Mouse (Mus musculus) liver, embryonic 14.5 days (tissue): Measurements from ENCODE around the gene Ceacam20. TPM values are rescaled to one million over a fixed set of nuclear protein-coding genes. Genes with fewer than 3 reads are reported as not detected.

Source experiments
- ATAC-seq: fragments of 200-750 bp; cut with Nextera tagmentation; 2 replicates; pipeline ENCODE4 v1.8.0; 2017; ENCODE audit warnings: moderate number of reproducible peaks, mild to moderate bottlenecking, moderate library complexity; ENCODE audit not compliant: insufficient read depth
- DNase-seq, 3 experiments: peaks; one replicate each; pipeline ENCODE4 v3.0.0-alpha.2; 2012 to 2013; ENCODE audit warnings: low read depth in 3 of 3, low spot score in 3 of 3
- H3K27ac ChIP-seq: fragments of 300-500 bp; sonication (generic); 2 replicates; pipeline ENCODE4 v1.5.1; 2014; ENCODE audit warnings: moderate library complexity, mild to moderate bottlenecking, control low read depth, inconsistent platforms
- H3K27me3 ChIP-seq: fragments of 300-500 bp; sonication (generic); 2 replicates; pipeline ENCODE4 v1.6.1; 2014; ENCODE audit warnings: mild to moderate bottlenecking, low read length, moderate library complexity; ENCODE audit not compliant: control insufficient read depth, insufficient read depth
- H3K36me3 ChIP-seq: fragments of 300-500 bp; sonication (generic); replicated peaks from 2 replicates; pipeline ENCODE4 v1.6.1; 2014; ENCODE audit warnings: low read depth; ENCODE audit not compliant: control insufficient read depth, insufficient read depth
- H3K4me1 ChIP-seq, 2 experiments: fragments of 200-500 bp in 1 of 2; fragments of 300-500 bp in 1 of 2; sonication (generic) in 1 of 2; replicated peaks; 2 replicates each; pipeline ENCODE4 v1.6.1; 2012 to 2014; ENCODE audit warnings: antibody characterized with exemption in 1 of 2, inconsistent platforms in 1 of 2, low read length in 1 of 2; ENCODE audit not compliant: control insufficient read depth in 2 of 2, insufficient read depth in 2 of 2
- H3K4me2 ChIP-seq: fragments of 300-500 bp; sonication (generic); 2 replicates; pipeline ENCODE4 v1.6.1; 2014; ENCODE audit warnings: low read depth, mild to moderate bottlenecking, control low read depth, moderate library complexity
- H3K4me3 ChIP-seq, 2 experiments: fragments of 200-500 bp in 1 of 2; fragments of 300-500 bp in 1 of 2; sonication (generic) in 1 of 2; 2 replicates each; pipeline ENCODE4 v1.5.1; 2012 to 2014; ENCODE audit warnings: low read depth in 2 of 2, low read length in 2 of 2, mild to moderate bottlenecking in 2 of 2, control low read depth in 1 of 2, inconsistent platforms in 1 of 2, moderate library complexity in 1 of 2; ENCODE audit not compliant: insufficient read depth in 1 of 2
- H3K9ac ChIP-seq: fragments of 300-500 bp; sonication (generic); replicated peaks from 2 replicates; pipeline ENCODE4 v1.6.1; 2014; ENCODE audit warnings: mild to moderate bottlenecking, control low read depth, moderate library complexity
- H3K9me3 ChIP-seq: fragments of 300-500 bp; sonication (generic); 2 replicates; pipeline ENCODE4 v1.6.1; 2016; ENCODE audit warnings: low read length, mixed read lengths; ENCODE audit not compliant: control insufficient read depth
- CTCF ChIP-seq: IDR thresholded peaks from 2 replicates; pipeline ENCODE4 v1.5.1; 2016; ENCODE audit warnings: antibody characterized with exemption, low read depth, control low read depth
- EP300 ChIP-seq: IDR thresholded peaks from 2 replicates; pipeline ENCODE4 v1.6.1; 2016; ENCODE audit warnings: antibody characterized with exemption, low read depth
- WGBS: fragments of 180-500 bp; shearing (Covaris S2); extraction: QIAGEN DNeasy Blood & Tissue Kit; methylation state at CpG from one replicate; pipeline ENCODE4 v1.1.7; 2014; ENCODE audit not compliant: insufficient replicate concordance; 5-methylcytosine and 5-hydroxymethylcytosine counted together
- polyA plus RNA-seq, 2 experiments: library from polyadenylated mRNA; depleted of rRNA in 1 of 2; stranded (reverse) in 1 of 2; unstranded in 1 of 2; fragments of >200 nt; fragmentation: Nextera tagmentation in 1 of 2; extraction: Ambion mirVana in 1 of 2; gene quantifications; 2 replicates each; pipeline versions ENCODE4 v1.2.1 to v1.2.3; 2012 to 2014

The Ceacam20 gene
- polyA plus RNA-seq, 2 experiments: not detected

DNA sequence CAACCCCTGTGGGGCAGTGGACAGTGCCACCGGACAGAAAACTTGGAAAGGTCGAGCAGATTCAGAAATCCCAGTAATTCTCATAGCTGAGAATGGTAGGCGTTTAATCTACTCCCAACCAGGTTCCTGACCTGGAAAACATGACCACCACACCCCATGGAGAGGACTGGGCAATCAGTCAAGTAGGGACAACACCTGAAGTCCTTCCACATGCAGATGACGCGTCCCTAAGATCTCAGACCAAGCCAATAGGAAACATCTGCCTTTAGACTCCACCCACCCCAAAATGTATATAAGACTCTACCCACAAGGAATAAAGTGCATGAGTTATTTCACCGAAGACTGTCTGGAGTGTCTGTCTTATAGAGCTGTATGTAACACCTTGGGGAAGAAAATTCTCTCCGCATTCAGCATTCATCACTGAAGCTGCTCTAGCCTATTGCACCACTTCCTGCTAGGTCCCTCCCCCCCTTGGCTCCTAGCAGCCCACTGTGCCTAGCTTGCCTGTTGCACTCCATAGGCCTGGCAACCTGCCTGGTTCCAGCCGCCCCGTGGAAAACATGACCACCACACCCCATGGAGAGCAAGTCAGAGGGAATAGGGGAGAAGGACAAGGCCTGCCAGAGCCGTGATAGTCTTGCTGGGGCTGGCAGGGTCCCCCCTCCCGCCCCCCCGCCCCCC lies 25.5 kb upstream of the Ceacam20 start:
- Histone ChIP-seq H3K4me2 (no peak overlapping the region), H3K4me3 (no peak overlapping the region), H3K9me3 (no peaks in the 10 kb centered on the region), H3K36me3 (no peaks in the 10 kb centered on the region), H3K27me3 (no peaks in the 10 kb centered on the region), H3K4me1 (peaks cover 0 to 13% of the 10 kb centered on the region in 2 experiments; a peak in 2 of 4 replicates), H3K27ac (no peak overlapping the region), H3K9ac (no peak overlapping the region)
- TF ChIP-seq EP300 (no peak), CTCF (no peak)
- WGBS: 36% methylated on average over 10 of the region's 12 CpGs
- DNase-seq (no peak), ATAC-seq (no peak)

DNA sequence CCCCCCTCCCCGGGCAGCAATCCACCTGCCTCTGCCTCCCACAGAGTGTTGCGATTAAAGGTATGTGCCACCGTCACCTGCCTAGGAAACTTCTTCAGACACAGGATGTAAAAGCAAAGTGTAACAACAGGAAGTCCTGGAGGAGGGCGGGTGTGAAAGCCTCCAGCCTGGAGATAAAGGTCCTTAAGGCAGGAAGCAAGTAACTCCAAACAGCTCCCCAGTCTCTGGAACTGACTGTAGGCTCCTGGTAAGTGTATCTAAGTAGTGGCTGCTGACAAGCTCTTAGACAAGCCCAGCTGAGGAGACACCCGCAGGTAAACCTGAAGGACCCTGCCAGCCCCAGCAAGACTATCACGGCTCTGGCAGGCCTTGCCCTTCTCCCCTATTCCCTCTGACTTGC lies 25.0 kb upstream of the Ceacam20 start:
- Histone ChIP-seq H3K9ac (no peak overlapping the region), H3K9me3 (no peaks in the 10 kb centered on the region), H3K27me3 (no peaks in the 10 kb centered on the region), H3K4me3 (no peak overlapping the region), H3K36me3 (no peaks in the 10 kb centered on the region), H3K4me2 (no peak overlapping the region), H3K27ac (no peak overlapping the region), H3K4me1 (peaks cover 0 to 11% of the 10 kb centered on the region in 2 experiments; a peak in 2 of 4 replicates)
- 13% methylated on average over 4 of the region's 6 CpGs for WGBS
- TF ChIP-seq CTCF (no peak), EP300 (no peak)
- DNase-seq (no peak), ATAC-seq (no peak)

DNA sequence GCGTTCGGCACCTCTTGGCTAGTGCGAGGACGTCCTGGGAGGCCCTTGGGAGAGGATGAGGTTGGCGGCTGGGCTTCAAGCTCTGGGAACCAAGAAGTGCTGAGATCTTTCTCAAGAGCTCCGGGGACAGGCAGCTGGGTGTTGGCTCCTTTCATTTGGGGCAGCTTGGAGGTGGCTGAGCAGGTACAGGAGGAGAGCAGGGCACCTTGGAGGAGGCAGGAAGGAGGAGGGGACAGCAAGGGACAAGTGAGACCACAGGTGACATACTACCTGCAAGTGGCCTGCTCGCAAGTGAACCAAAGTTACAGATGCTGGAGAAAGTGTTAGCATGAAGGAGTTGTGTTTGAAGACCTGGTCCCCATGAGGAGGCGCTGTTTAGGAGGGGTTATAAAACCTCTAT lies 20.5 kb upstream of the Ceacam20 start:
- DNase-seq: no peak
- no peak for ATAC-seq
- no peak overlapping the region for H3K9ac ChIP-seq
- peaks cover 0 to 4% of the 10 kb centered on the region in 2 experiments; a peak in 1 of 4 replicates for H3K4me1 ChIP-seq
- no peaks in the 10 kb centered on the region for H3K36me3 ChIP-seq
- no peaks in the 10 kb centered on the region for H3K27me3 ChIP-seq
- TF ChIP-seq EP300 (no peak), CTCF (no peak)
- H3K4me2 ChIP-seq: no peak overlapping the region
- WGBS: 73% methylated on average over 8 of the region's 8 CpGs
- no peak overlapping the region for H3K27ac ChIP-seq
- no peaks in the 10 kb centered on the region for H3K9me3 ChIP-seq
- H3K4me3 ChIP-seq: no peak overlapping the region

DNA sequence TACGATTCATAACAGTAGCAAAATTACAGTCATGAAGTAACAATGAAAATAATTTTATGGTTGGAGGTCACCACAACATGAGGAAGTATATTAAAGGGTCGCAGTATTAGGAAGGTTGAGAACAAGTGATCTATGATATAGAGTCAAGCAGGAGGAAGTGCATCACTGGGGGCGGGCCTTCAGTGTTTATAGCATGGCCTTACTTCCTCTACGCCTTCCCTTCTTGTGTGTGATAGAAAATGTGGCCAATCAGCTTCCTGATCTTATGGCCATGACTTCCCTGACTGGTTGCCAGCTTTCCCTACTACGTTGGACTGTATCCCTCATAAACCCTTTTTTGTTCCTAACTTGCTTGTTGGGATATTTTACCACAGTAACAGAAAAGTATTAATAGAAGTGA lies 20.0 kb upstream of the Ceacam20 start:
- DNase-seq (no peak), ATAC-seq (no peak)
- 70% methylated on average over 5 of the region's 5 CpGs for WGBS
- Histone ChIP-seq H3K27me3 (no peaks in the 10 kb centered on the region), H3K4me3 (no peak overlapping the region), H3K9ac (no peak overlapping the region), H3K36me3 (no peaks in the 10 kb centered on the region), H3K4me1 (peaks cover 0 to 2% of the 10 kb centered on the region in 2 experiments; a peak in 1 of 4 replicates), H3K9me3 (no peaks in the 10 kb centered on the region), H3K27ac (no peak overlapping the region), H3K4me2 (no peak overlapping the region)
- no peak for TF ChIP-seq EP300
- no peak for TF ChIP-seq CTCF

DNA sequence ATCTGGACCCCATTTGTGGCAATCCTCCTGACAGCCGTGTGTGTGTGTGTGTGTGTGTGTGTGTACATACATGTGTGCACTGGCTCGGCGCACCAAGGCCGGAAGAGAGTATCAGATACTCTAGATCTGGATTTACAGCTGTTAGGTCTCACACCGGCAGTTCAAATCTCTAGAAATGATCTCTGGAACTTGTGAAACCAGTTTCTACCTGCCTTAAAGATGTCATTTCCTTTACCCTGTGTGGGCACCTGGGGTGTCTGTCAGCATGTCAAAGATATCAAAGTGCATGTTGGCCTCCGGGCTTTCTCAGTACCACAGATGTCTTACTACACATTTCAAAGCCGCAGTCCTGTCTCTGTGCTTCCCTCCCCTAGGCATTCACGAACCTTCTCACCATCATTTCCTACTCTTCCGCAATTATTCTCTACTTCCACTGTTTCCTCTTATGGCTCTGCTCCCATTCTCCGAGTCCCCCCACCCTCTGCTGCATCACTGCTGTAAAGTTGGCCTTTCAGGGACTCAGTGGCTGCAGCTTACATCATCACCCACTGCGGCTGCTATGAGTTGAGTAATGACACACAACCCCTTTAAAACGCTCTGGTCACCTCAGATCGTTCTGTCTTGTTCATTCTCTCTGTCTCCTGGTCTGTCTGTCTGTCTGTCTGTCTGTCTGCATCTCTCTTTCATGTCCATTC lies 19.2 kb upstream of the Ceacam20 start:
- no peak overlapping the region for H3K27ac ChIP-seq
- H3K4me1 ChIP-seq: no peaks in the 10 kb centered on the region; a peak in 1 of 4 replicates
- TF ChIP-seq EP300 (no peak), CTCF (no peak)
- H3K9me3 ChIP-seq: no peaks in the 10 kb centered on the region
- no peak overlapping the region for H3K4me2 ChIP-seq
- 63% methylated on average over 13 of the region's 13 CpGs for WGBS
- H3K4me3 ChIP-seq: no peak overlapping the region
- DNase-seq (no peak), ATAC-seq (no peak)
- no peaks in the 10 kb centered on the region for H3K27me3 ChIP-seq
- no peak overlapping the region for H3K9ac ChIP-seq
- no peaks in the 10 kb centered on the region for H3K36me3 ChIP-seq
